Mouse (Mus musculus): ENCODE results near the gene Artn. TPM values are rescaled to one million over a fixed set of nuclear protein-coding genes. Genes with fewer than 3 reads are reported as not detected.
A peak's percentile ranks its signal among the peaks of the same experiment; 100 is the strongest.

The Artn gene
- polyA plus RNA-seq, 1 experiment from 2014 or later, result 0.50 TPM

- ATAC-seq (replicated peaks; ENCODE audit: insufficient number of reproducible peaks, low FRiP score, low TSS enrichment), result peak; percentile 65
- Histone ChIP-seq H3K27ac (ENCODE audit: low read depth, low read length) (no peak within 1 kb of the TSS), H3K9me3 (replicated peaks; ENCODE audit: control insufficient read depth, low read length) (no peaks in the 10 kb centered on the region), H3K4me3 (ENCODE audit: low read depth, low read length) (peak within 1 kb of the TSS; percentile 87), H3K4me2 (peak within 1 kb of the TSS; percentile 71), H3K9ac (ENCODE audit: low read depth, low read length) (peak within 1 kb of the TSS; percentile 67), H3K27me3 (ENCODE audit: control insufficient read depth, insufficient read depth, low read length) (no peaks in the 10 kb centered on the region), H3K4me1 (ENCODE audit: control insufficient read depth, insufficient read depth, low read length) (peaks cover 4% of the 10 kb centered on the region), H3K36me3 (ENCODE audit: control insufficient read depth, insufficient read depth, low read length) (peaks cover 7% of the 10 kb centered on the region)
- WGBS (ENCODE audit: insufficient replicate concordance), result under 1% methylated on average over 21 of the region's 21 CpGs
Observed at GRCm38 (mm10) chr4:117891738-117892161, 37.8 kb downstream of the Artn start, which contains the start of gene Dph2. Gene Dph2, minus strand, starts transcription at chr4:117892032.

- no peak for ATAC-seq (replicated peaks; ENCODE audit: insufficient number of reproducible peaks, low FRiP score, low TSS enrichment)
- H3K9me3 ChIP-seq (replicated peaks; ENCODE audit: control insufficient read depth, low read length), result no peaks in the 10 kb centered on the region
- no peak overlapping the region for H3K9ac ChIP-seq (ENCODE audit: low read depth, low read length)
- no peak overlapping the region for H3K4me3 ChIP-seq (ENCODE audit: low read depth, low read length)
- H3K4me2 ChIP-seq, result peak overlapping the region; percentile 71
- H3K27ac ChIP-seq (ENCODE audit: low read depth, low read length), result no peak overlapping the region
- peaks cover 5% of the 10 kb centered on the region for H3K36me3 ChIP-seq (ENCODE audit: control insufficient read depth, insufficient read depth, low read length)
- no peaks in the 10 kb centered on the region for H3K27me3 ChIP-seq (ENCODE audit: control insufficient read depth, insufficient read depth, low read length)
- WGBS (ENCODE audit: insufficient replicate concordance), result 87% methylated on average over 8 of the region's 8 CpGs
- peaks cover 9% of the 10 kb centered on the region for H3K4me1 ChIP-seq (ENCODE audit: control insufficient read depth, insufficient read depth, low read length)
Observed at GRCm38 (mm10) chr4:117890750-117891149, 38.8 kb downstream of the Artn start.

GRCm38 (mm10) chr4:117890031-117890430 is 39.5 kb downstream of the Artn start:
- H3K36me3 ChIP-seq (ENCODE audit: control insufficient read depth, insufficient read depth, low read length), result peaks cover 9% of the 10 kb centered on the region
- H3K27ac ChIP-seq (ENCODE audit: low read depth, low read length), result no peak overlapping the region
- WGBS (ENCODE audit: insufficient replicate concordance), result 87% methylated on average over 14 of the region's 14 CpGs
- no peak for ATAC-seq (replicated peaks; ENCODE audit: insufficient number of reproducible peaks, low FRiP score, low TSS enrichment)
- no peaks in the 10 kb centered on the region for H3K9me3 ChIP-seq (replicated peaks; ENCODE audit: control insufficient read depth, low read length)
- no peak overlapping the region for H3K4me3 ChIP-seq (ENCODE audit: low read depth, low read length)
- H3K4me2 ChIP-seq, result no peak overlapping the region
- no peaks in the 10 kb centered on the region for H3K27me3 ChIP-seq (ENCODE audit: control insufficient read depth, insufficient read depth, low read length)
- no peak overlapping the region for H3K9ac ChIP-seq (ENCODE audit: low read depth, low read length)
- peaks cover 9% of the 10 kb centered on the region for H3K4me1 ChIP-seq (ENCODE audit: control insufficient read depth, insufficient read depth, low read length)

GRCm38 (mm10) chr4:117889471-117889870 is 40.1 kb downstream of the Artn start:
- 85% methylated on average over 15 of the region's 15 CpGs for WGBS (ENCODE audit: insufficient replicate concordance)
- H3K4me1 ChIP-seq (ENCODE audit: control insufficient read depth, insufficient read depth, low read length), result peaks cover 9% of the 10 kb centered on the region
- H3K27ac ChIP-seq (ENCODE audit: low read depth, low read length), result no peak overlapping the region
- H3K36me3 ChIP-seq (ENCODE audit: control insufficient read depth, insufficient read depth, low read length), result peaks cover 13% of the 10 kb centered on the region
- no peak overlapping the region for H3K4me2 ChIP-seq
- no peak overlapping the region for H3K4me3 ChIP-seq (ENCODE audit: low read depth, low read length)
- no peak for ATAC-seq (replicated peaks; ENCODE audit: insufficient number of reproducible peaks, low FRiP score, low TSS enrichment)
- H3K9me3 ChIP-seq (replicated peaks; ENCODE audit: control insufficient read depth, low read length), result no peaks in the 10 kb centered on the region
- H3K27me3 ChIP-seq (ENCODE audit: control insufficient read depth, insufficient read depth, low read length), result no peaks in the 10 kb centered on the region
- H3K9ac ChIP-seq (ENCODE audit: low read depth, low read length), result no peak overlapping the region

GRCm38 (mm10) chr4:117887920-117888319 is 41.6 kb downstream of the Artn start:
- Histone ChIP-seq H3K9ac (ENCODE audit: low read depth, low read length) (no peak overlapping the region), H3K4me2 (peak overlapping the region; percentile 76), H3K4me3 (ENCODE audit: low read depth, low read length) (0 out of 2 replicates have a peak overlapping the region, but pooled peaks have one; percentile 99), H3K36me3 (ENCODE audit: control insufficient read depth, insufficient read depth, low read length) (peaks cover 11% of the 10 kb centered on the region), H3K4me1 (ENCODE audit: control insufficient read depth, insufficient read depth, low read length) (peaks cover 16% of the 10 kb centered on the region), H3K27ac (ENCODE audit: low read depth, low read length) (no peak overlapping the region), H3K27me3 (ENCODE audit: control insufficient read depth, insufficient read depth, low read length) (no peaks in the 10 kb centered on the region), H3K9me3 (replicated peaks; ENCODE audit: control insufficient read depth, low read length) (no peaks in the 10 kb centered on the region)
- ATAC-seq (replicated peaks; ENCODE audit: insufficient number of reproducible peaks, low FRiP score, low TSS enrichment), result no peak
- WGBS (ENCODE audit: insufficient replicate concordance), result 65% methylated on average over 2 of the region's 2 CpGs

GRCm38 (mm10) chr4:117887133-117887532 is 42.4 kb downstream of the Artn start, which contains the start of gene Atp6v0b:
Gene Atp6v0b, minus strand, starts transcription at chr4:117887333.
- Histone ChIP-seq H3K27me3 (ENCODE audit: control insufficient read depth, insufficient read depth, low read length) (no peaks in the 10 kb centered on the region), H3K4me3 (ENCODE audit: low read depth, low read length) (peak within 1 kb of the TSS; percentile 99), H3K36me3 (ENCODE audit: control insufficient read depth, insufficient read depth, low read length) (peaks cover 11% of the 10 kb centered on the region), H3K9ac (ENCODE audit: low read depth, low read length) (peak within 1 kb of the TSS; percentile 90), H3K4me2 (peak within 1 kb of the TSS; percentile 76), H3K27ac (ENCODE audit: low read depth, low read length) (0 out of 2 replicates have a peak within 1 kb of the TSS, but pooled peaks have one; percentile 18), H3K4me1 (ENCODE audit: control insufficient read depth, insufficient read depth, low read length) (peaks cover 16% of the 10 kb centered on the region), H3K9me3 (replicated peaks; ENCODE audit: control insufficient read depth, low read length) (no peaks in the 10 kb centered on the region)
- under 1% methylated on average over 37 of the region's 37 CpGs for WGBS (ENCODE audit: insufficient replicate concordance)
- peak; percentile 90 for ATAC-seq (replicated peaks; ENCODE audit: insufficient number of reproducible peaks, low FRiP score, low TSS enrichment)

GRCm38 (mm10) chr4:117886644-117887043 is 42.9 kb downstream of the Artn start:
- H3K4me3 ChIP-seq (ENCODE audit: low read depth, low read length), result peak overlapping the region; percentile 99
- no peaks in the 10 kb centered on the region for H3K9me3 ChIP-seq (replicated peaks; ENCODE audit: control insufficient read depth, low read length)
- H3K4me1 ChIP-seq (ENCODE audit: control insufficient read depth, insufficient read depth, low read length), result peaks cover 16% of the 10 kb centered on the region
- peaks cover 11% of the 10 kb centered on the region for H3K36me3 ChIP-seq (ENCODE audit: control insufficient read depth, insufficient read depth, low read length)
- 3% methylated on average over 24 of the region's 24 CpGs for WGBS (ENCODE audit: insufficient replicate concordance)
- H3K27me3 ChIP-seq (ENCODE audit: control insufficient read depth, insufficient read depth, low read length), result no peaks in the 10 kb centered on the region
- peak overlapping the region; percentile 76 for H3K4me2 ChIP-seq
- 0 out of 2 replicates have a peak, but pooled peaks have one; percentile 4 for ATAC-seq (replicated peaks; ENCODE audit: insufficient number of reproducible peaks, low FRiP score, low TSS enrichment)
- peak overlapping the region; percentile 90 for H3K9ac ChIP-seq (ENCODE audit: low read depth, low read length)
- H3K27ac ChIP-seq (ENCODE audit: low read depth, low read length), result 0 out of 2 replicates have a peak overlapping the region, but pooled peaks have one; percentile 18

GRCm38 (mm10) chr4:117885994-117886393 is 43.6 kb downstream of the Artn start:
- H3K4me3 ChIP-seq (ENCODE audit: low read depth, low read length), result peak overlapping the region; percentile 99
- no peak overlapping the region for H3K27ac ChIP-seq (ENCODE audit: low read depth, low read length)
- peaks cover 11% of the 10 kb centered on the region; the same call in 1 of the 2 replicates for H3K4me1 ChIP-seq (ENCODE audit: control insufficient read depth, insufficient read depth, low read length)
- H3K9ac ChIP-seq (ENCODE audit: low read depth, low read length), result 0 out of 2 replicates have a peak overlapping the region, but pooled peaks have one; percentile 90
- no peaks in the 10 kb centered on the region for H3K9me3 ChIP-seq (replicated peaks; ENCODE audit: control insufficient read depth, low read length)
- peak overlapping the region; percentile 76 for H3K4me2 ChIP-seq
- ATAC-seq (replicated peaks; ENCODE audit: insufficient number of reproducible peaks, low FRiP score, low TSS enrichment), result no peak
- H3K27me3 ChIP-seq (ENCODE audit: control insufficient read depth, insufficient read depth, low read length), result no peaks in the 10 kb centered on the region
- H3K36me3 ChIP-seq (ENCODE audit: control insufficient read depth, insufficient read depth, low read length), result peaks cover 12% of the 10 kb centered on the region
- 73% methylated on average over 9 of the region's 9 CpGs for WGBS (ENCODE audit: insufficient replicate concordance)

GRCm38 (mm10) chr4:117885093-117885492 is 44.5 kb downstream of the Artn start:
- Histone ChIP-seq H3K9ac (ENCODE audit: low read depth, low read length) (no peak overlapping the region), H3K27me3 (ENCODE audit: control insufficient read depth, insufficient read depth, low read length) (no peaks in the 10 kb centered on the region), H3K4me1 (ENCODE audit: control insufficient read depth, insufficient read depth, low read length) (peaks cover 11% of the 10 kb centered on the region; the same call in 1 of the 2 replicates), H3K27ac (ENCODE audit: low read depth, low read length) (no peak overlapping the region), H3K9me3 (replicated peaks; ENCODE audit: control insufficient read depth, low read length) (no peaks in the 10 kb centered on the region), H3K4me2 (no peak overlapping the region), H3K36me3 (ENCODE audit: control insufficient read depth, insufficient read depth, low read length) (peaks cover 15% of the 10 kb centered on the region), H3K4me3 (ENCODE audit: low read depth, low read length) (no peak overlapping the region)
- ATAC-seq (replicated peaks; ENCODE audit: insufficient number of reproducible peaks, low FRiP score, low TSS enrichment), result no peak
- 91% methylated on average over 10 of the region's 10 CpGs for WGBS (ENCODE audit: insufficient replicate concordance)
